Mouse (Mus musculus) right cerebral cortex, postnatal 4 days (tissue): ENCODE data around the gene Gpc6.

ENCODE experiments used
- DNase-seq: peaks from one replicate; pipeline ENCODE4 v3.0.0-alpha.2; 2022

The Gpc6 gene

GRCm38 (mm10) chr14:116924876-116925601 lies at the start of gene Gpc6:
TSS of gene Gpc6 (plus strand) at chr14:116925315.
- peak; percentile 86 for DNase-seq

- DNase-seq, result no peak
Measured at GRCm38 (mm10) chr14:116882480-116883044, 42.6 kb upstream of the Gpc6 start.

GRCm38 (mm10) chr14:116894316-116894715 lies 30.8 kb upstream of the Gpc6 start:
- DNase-seq, result no peak

DNA sequence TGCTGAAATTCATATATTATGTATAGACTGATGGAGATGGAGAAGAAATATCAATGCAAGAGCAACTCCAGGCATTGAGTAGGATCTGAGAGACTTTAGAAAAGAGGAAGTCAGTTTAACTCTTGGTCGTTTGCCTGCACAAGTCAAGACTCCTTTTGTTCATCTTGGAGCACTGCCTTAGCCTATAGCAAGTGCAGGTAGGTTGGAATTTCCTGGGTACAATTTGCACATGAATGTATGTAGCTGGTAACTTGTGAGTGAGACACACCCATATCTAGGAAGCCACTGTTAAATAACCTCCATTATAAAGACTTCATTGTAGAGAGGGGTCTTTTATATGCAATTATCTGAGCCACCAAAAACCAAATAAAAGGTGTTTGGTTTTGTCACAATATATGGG lies 27.1 kb upstream of the Gpc6 start:
- DNase-seq, result no peak

- DNase-seq, result no peak
Measured at GRCm38 (mm10) chr14:116911768-116912167, 13.3 kb upstream of the Gpc6 start.

- DNase-seq, result no peak
Measured at GRCm38 (mm10) chr14:116916874-116917273, 8.2 kb upstream of the Gpc6 start.

GRCm38 (mm10) chr14:116924266-116924665 lies 849 bp upstream of the Gpc6 start:
- no peak for DNase-seq

DNA sequence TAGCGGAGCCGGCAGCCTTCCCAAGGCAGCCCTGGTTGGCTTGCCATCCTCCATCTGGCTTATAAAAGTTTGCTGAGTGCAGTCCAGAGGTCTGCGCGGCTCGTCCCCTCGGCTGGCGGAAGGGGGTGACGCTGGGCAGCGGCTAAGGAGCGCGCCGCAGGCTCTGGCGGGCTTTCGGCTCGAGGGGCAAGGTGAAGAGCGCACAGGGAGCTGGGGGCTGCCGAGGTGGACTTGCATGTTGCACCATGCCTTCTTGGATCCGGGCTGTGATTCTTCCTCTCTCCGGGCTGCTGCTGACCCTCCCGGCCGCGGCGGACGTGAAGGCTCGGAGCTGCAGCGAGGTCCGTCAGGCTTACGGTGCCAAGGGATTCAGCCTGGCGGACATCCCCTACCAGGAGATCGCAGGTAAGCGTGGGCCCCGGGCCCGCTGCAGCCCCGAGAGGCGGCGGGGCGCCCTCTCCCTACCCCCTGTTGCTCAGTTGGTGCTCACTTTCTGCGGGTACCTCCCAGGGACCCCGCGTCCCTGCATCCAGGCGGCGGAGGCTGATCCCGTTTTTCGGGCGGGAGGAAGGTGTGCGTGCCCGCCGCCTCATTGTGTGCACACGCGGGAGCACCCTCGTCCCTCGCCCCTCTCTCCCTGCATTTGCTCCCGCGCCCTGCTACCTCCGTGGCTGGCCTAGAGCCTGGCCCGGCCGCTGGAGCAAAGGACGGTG lies 732 bp downstream of the Gpc6 start:
- peak; percentile 40 for DNase-seq

DNA sequence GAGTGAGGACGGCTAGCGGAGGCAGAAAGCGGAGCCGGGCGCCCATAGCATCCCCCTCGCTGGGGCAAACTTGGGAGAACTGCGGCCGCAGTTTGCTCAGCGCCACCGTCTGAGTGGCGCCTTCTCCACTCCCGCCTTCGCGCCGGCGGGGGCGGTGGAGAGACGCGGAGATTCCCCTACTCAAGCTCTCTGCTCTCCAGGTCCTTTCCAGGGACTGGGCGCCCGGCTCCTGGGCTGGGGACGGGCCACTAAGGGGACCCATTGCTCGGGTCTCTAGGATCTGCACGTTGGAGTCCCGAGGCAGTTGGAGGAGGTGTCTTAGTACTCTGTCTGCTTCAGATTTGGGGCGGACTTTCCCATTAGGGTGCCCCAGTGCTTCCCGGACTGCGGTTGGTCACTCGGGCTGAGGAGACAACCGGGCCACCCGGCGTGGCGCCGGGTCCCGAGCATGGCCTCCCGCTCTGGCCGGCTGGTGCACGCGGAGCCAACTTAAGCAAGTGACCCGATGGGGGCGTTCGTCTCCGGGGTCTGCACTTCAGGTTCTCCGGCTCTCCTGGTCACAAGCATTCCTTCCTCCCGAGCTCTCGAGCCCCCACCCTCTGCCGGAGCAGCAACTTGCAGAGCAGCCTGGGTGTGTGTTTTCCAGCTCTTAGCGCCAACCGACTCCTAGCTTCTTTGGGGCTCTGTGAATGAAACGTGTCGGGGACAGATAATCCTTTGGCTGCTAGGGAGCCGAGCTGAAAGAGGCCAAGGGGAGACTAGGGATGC lies 1.5 kb downstream of the Gpc6 start:
- peak; percentile 71 for DNase-seq

DNA sequence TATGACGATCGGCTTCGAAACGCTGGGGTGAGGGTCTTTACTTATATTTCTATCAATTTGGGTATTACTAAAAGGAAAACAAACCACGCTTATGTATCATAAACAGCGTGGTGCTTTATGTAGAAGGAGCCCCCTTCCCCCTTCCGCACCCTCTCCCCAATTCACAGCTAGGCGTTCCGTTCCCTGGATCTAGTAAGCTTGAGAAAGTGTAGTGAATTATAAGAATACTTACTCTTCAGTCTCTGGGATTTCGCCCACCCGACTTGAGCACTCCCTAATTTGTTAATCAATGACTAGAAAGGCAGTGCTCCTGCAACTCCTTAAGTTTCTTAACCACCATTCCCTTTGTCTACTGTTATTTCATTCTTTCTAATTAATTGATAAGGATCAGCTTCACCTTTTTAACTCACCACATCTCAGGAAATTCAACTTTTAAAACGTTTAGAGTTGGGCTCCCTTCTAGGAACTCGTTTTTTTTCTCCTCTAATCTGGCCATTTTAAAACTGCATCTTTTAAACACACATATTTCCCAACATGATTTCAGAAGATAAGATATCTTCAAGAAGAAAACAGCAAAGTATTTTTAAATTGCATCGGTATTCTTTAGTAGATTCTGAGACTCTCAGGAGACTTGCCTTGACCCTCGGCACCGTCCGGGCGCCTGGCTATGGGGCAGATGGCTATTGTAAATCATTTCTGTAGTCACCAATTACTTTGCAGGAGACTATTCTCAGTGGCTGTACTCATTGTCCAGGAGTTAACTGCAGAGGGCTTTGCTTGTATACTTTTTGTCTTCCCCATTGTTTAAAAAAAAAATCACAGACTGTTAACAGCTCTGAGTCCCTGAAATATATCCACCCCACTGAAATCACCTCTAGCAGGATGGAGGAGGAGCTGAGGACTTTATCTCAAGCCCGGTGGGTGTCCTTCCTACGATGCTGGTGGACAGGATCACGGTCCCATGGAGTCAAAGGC lies 2.5 kb downstream of the Gpc6 start:
- DNase-seq, result no peak

DNA sequence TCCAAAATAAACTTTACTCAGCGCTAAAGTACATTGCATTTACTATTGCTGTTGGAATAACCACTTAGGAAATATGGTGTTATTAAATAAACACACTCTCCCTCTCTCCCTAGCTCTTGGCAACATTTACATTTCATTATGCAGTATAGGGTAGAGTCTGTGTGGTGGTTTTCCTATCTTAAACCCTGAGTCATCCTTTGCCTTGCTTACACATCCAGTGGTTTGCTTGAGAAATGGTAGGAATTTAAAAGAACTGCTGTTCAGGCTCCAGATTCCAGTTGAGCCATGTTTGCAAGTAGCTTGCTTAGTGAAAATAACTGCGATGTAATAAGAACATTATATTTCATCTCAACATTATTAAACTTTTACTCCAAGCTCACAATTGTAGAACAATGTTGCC lies 3.3 kb downstream of the Gpc6 start:
- DNase-seq, result no peak

- no peak for DNase-seq
Measured at GRCm38 (mm10) chr14:116928796-116929529, 3.8 kb downstream of the Gpc6 start.

GRCm38 (mm10) chr14:116933825-116934224 lies 8.7 kb downstream of the Gpc6 start:
- DNase-seq, result no peak

- DNase-seq, result no peak
Measured at GRCm38 (mm10) chr14:116937910-116938560, 12.9 kb downstream of the Gpc6 start.

- DNase-seq, result no peak
Measured at GRCm38 (mm10) chr14:116938735-116939134, 13.6 kb downstream of the Gpc6 start.

DNA sequence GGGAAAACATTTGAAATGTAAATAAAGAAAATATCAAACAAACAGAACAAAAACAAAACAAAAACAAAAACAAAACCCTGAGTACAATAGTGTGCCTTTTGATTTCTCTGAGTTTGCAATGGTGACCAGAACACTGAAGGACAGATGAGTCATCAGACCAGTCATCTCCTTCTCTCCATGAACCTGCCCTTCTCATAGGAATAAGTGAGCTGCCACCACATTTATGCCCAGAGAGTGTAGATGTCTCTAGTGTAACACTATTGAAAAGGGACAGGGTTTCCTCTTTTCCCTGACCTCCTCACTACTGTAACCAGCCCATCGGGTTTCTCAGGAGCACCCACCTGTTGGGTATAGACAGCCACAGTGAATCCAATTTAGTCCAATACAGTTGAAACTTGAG lies 14.4 kb downstream of the Gpc6 start:
- DNase-seq, result no peak

GRCm38 (mm10) chr14:116941772-116942171 lies 16.7 kb downstream of the Gpc6 start:
- DNase-seq, result no peak

DNA sequence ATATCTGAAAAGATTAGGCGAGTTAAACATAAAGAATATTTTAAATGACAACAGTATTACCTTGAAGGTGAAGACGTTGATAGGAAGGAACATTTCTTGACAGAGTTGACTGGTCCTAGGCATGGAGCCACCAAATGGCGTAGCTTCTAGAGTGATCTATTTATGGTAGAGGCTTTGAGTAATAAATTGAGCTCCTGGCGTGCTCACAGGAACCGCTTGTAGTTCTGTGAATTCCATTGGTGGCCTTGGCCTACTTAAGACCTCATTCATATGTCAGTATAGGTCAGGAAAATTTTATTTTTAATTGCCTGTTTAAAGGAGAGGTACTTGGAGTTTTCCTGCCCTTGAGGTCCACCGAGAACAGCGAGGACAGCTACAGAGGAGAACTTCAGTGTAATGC lies 18.6 kb downstream of the Gpc6 start:
- DNase-seq, result no peak

DNA sequence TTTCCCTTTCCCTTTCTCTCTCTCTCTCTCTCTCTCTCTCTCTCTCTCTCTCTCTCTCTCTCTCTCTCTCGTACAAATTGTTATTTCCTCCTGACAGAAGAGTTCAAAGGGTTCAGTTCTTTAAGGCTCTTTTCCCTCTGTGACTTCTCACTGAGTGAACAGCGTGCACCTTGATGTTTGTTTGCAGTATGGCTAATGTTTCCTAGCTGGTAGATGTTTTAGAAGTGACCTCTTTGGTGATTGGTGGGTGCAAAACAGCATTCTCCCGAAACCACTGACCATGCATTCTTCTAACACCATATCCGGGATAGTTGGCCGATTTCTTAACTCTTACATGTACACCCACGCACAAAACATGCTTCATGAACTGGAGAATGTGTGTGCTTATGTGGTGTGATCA lies 20.9 kb downstream of the Gpc6 start:
- no peak for DNase-seq

DNA sequence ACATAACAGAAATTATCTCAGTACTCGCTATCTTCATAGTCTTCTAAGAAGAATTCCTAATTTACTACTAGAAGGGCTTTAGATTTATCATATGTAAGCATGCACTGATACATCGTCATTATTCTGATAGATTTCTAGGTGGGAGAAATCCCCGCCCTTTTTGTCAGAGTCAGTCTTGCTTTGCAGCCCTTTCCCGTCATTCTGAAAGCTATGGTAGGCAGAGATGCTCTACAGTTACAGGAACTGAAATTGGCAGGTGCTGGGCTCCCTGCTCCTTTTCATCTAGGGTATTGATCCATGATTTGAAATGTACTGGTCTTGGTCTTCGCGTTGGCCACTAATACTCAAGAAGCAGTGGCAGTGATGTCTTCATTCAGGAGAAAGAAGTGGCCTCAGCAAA lies 22.3 kb downstream of the Gpc6 start:
- DNase-seq, result no peak
